Mouse (Mus musculus): ENCODE data around the gene Mybph. TPM values are rescaled to one million over a fixed set of nuclear protein-coding genes. Genes with fewer than 3 reads are reported as not detected.

Mybph gene
- total and polyA plus RNA-seq, 3 experiments, result not detected

DNA sequence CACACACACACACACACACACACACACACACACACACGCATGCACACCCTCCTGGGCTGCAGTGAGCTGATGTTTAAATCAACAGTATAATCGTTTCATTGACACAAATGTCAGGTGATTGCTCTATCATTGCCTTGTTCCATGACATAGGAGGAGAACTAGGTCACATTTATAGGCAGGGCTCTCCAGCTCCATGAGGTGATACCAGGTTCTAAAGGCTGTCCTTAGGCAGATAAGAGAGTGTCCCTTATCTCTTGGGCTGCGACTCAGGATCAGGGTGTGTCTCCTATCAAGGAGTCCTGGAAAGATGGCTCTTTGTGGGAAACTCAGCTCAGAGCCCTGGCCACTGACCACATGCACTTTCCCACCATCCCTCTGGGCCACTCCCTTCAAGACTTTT is 24.7 kb upstream of the Mybph start:
- Histone ChIP-seq H3K9me3 (replicated peaks; ENCODE audit: insufficient read depth, low read length) (no peaks in the 10 kb centered on the region), H3K4me3 (ENCODE audit: control insufficient read depth in 1 of 2, insufficient read depth in 1 of 2, low read depth in 2 of 2, low read length in 2 of 2) (no peak overlapping the region), H3K27ac (ENCODE audit: control insufficient read depth, low read depth, low read length) (no peak overlapping the region), H3K27me3 (ENCODE audit: control insufficient read depth in 1 of 2, insufficient read depth in 2 of 2, low read length in 2 of 2) (peaks cover 5 to 7% of the 10 kb centered on the region in 2 experiments), H3K36me3 (ENCODE audit: control insufficient read depth in 1 of 2, insufficient read depth in 2 of 2, low read length in 2 of 2) (no peaks in the 10 kb centered on the region), H3K4me1 (ENCODE audit: control insufficient read depth in 1 of 2, insufficient read depth in 2 of 2, low read length in 2 of 2) (0 out of 4 replicates have a peak, but pooled peaks cover 0 to 5% of the 10 kb centered on the region in 2 experiments), H3K9ac (ENCODE audit: control insufficient read depth, low read depth, low read length, poor library complexity, severe bottlenecking) (no peak overlapping the region), H3K79me2 (ENCODE audit: control insufficient read depth, insufficient read depth, low read length, poor library complexity) (no peaks in the 10 kb centered on the region)
- no peak for DNase-seq (ENCODE audit: low read depth, low spot score)
- TF ChIP-seq RCOR1 (IDR thresholded peaks at IDR 0.05; ENCODE audit: low read depth, low read length) (no peak), UBTF (IDR thresholded peaks at IDR 0.05; ENCODE audit: borderline replicate concordance, insufficient read depth, low read depth, low read length) (no peak)

DNA sequence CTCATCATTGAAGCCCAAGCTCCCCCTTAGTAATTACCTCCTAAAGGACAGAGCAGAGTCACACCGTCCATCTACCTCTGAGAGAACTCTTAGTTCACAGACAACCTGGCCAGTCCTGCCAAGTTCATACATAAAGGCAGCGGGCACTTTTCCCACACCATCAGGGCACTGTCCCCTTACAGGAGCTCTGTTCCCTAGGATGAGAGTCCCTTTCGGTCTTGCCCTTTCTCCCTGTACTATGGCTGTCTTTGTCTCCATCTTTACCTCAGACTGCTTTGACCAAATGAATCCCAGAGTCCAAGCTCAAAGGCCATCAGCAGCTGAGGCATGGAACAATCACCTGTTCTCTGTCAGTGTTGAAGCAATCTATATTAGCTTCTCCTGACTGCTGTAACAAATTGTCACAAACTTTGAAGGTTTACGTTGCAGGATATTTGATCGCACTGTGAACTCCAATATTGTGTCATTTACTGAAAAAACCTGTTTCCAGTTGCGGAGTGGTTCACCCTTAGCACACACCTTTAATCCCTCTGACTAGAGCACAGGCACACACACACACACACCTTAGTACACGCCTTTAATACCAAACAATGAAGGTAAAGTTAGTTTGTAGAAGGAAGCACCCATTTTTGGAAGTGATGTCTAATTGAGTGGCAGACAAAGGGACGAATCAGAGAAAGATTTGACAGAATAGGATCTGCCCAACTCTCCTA is 24.1 kb upstream of the Mybph start:
- no peak overlapping the region for H3K27ac ChIP-seq (ENCODE audit: control insufficient read depth, low read depth, low read length)
- H3K36me3 ChIP-seq (ENCODE audit: control insufficient read depth in 1 of 2, insufficient read depth in 2 of 2, low read length in 2 of 2), result no peaks in the 10 kb centered on the region
- H3K9me3 ChIP-seq (replicated peaks; ENCODE audit: insufficient read depth, low read length), result no peaks in the 10 kb centered on the region
- no peak overlapping the region for H3K4me3 ChIP-seq (ENCODE audit: control insufficient read depth in 1 of 2, insufficient read depth in 1 of 2, low read depth in 2 of 2, low read length in 2 of 2)
- no peak for DNase-seq (ENCODE audit: low read depth, low spot score)
- no peaks in the 10 kb centered on the region for H3K79me2 ChIP-seq (ENCODE audit: control insufficient read depth, insufficient read depth, low read length, poor library complexity)
- no peak overlapping the region for H3K9ac ChIP-seq (ENCODE audit: control insufficient read depth, low read depth, low read length, poor library complexity, severe bottlenecking)
- 0 out of 4 replicates have a peak, but pooled peaks cover 0 to 5% of the 10 kb centered on the region in 2 experiments for H3K4me1 ChIP-seq (ENCODE audit: control insufficient read depth in 1 of 2, insufficient read depth in 2 of 2, low read length in 2 of 2)
- TF ChIP-seq MYC (IDR thresholded peaks at IDR 0.05; ENCODE audit: low read depth, low read length) (no peak), POLR2A (IDR thresholded peaks at IDR 0.05; ENCODE audit: control insufficient read depth in 1 of 2, insufficient read depth in 1 of 2, low read depth in 1 of 2, low read length in 2 of 2, poor library complexity in 1 of 2) (no peak), MYB (IDR thresholded peaks at IDR 0.05; ENCODE audit: low read depth, low read length) (no peak), USF2 (IDR thresholded peaks at IDR 0.05; ENCODE audit: borderline replicate concordance in 1 of 2, insufficient read depth in 1 of 2, low read depth in 1 of 2, low read length in 2 of 2) (no peak), MAFK (IDR thresholded peaks at IDR 0.05; ENCODE audit: borderline replicate concordance, low read depth, low read length) (no peak), RAD21 (IDR thresholded peaks at IDR 0.05; ENCODE audit: low read depth, low read length) (no peak), SMC3 (IDR thresholded peaks at IDR 0.05; ENCODE audit: low read depth, low read length) (no peak), ZNF384 (IDR thresholded peaks at IDR 0.05; ENCODE audit: low read depth, low read length) (no peak), MEF2A (IDR thresholded peaks at IDR 0.05; ENCODE audit: extremely low read depth, insufficient replicate concordance, low read depth, low read length, poor library complexity, severe bottlenecking) (no peak), MAX (IDR thresholded peaks at IDR 0.05; ENCODE audit: low read length) (no peak), MAZ (IDR thresholded peaks at IDR 0.05; ENCODE audit: low read depth, low read length) (no peak), CTCF (IDR thresholded peaks at IDR 0.05 in 2 of 3, conservative IDR thresholded peaks at IDR 0.05 in 1 of 3; ENCODE audit: control insufficient read depth in 1 of 3, insufficient read depth in 1 of 3, low read depth in 2 of 3, low read length in 3 of 3, poor library complexity in 1 of 3, severe bottlenecking in 1 of 3) (no peak), JUND (IDR thresholded peaks at IDR 0.05; ENCODE audit: low read depth, low read length) (no peak), KAT2A (conservative IDR thresholded peaks at IDR 0.05; ENCODE audit: low read depth, low read length) (no peak), GABPA (IDR thresholded peaks at IDR 0.05; ENCODE audit: low read depth, low read length) (no peak)
- peaks cover 5 to 7% of the 10 kb centered on the region in 2 experiments for H3K27me3 ChIP-seq (ENCODE audit: control insufficient read depth in 1 of 2, insufficient read depth in 2 of 2, low read length in 2 of 2)
